In genomic region chr11:118362501-118362900, GRCm38 (mm10) we compare ENCODE assay signal across 8 mouse cellular contexts. TPM values are rescaled to one million over a fixed set of nuclear protein-coding genes. Genes with fewer than 3 reads are reported as not detected.
A peak's percentile ranks its signal among the peaks of the same experiment; 100 is the strongest.
DNase-seq lines count a peak whose midpoint lies in the region; ATAC-seq and TF ChIP-seq lines count a peak whose summit lies in the region.
"Had no signal": no experiment of that assay in that cellular context is flagged by ENCODE, and none has a peak within 500 bp of the region (broad histone marks: within the 10 kb centered on the region; RNA-seq: fewer than 3 reads in every experiment).

No protein-coding gene starts in this region.

- 67% methylated on average over 1 of the region's 1 CpGs for WGBS in liver, postnatal 0 days (ENCODE audit: insufficient replicate concordance)
- WGBS in embryonic facial prominence, embryonic 14.5 days, result 75% methylated on average over 1 of the region's 1 CpGs
- WGBS in heart, embryonic 16.5 days, result 38% methylated on average over 1 of the region's 1 CpGs

- 0 out of 2 replicates have a peak, but pooled peaks cover 2% of the 10 kb centered on the region for H3K27me3 ChIP-seq in liver, postnatal 0 days (ENCODE audit: insufficient read depth, low read length)
- no peaks in the 10 kb centered on the region for H3K27me3 ChIP-seq in embryonic facial prominence, embryonic 14.5 days (replicated peaks; ENCODE audit: control insufficient read depth, insufficient read depth, low read length)
- H3K27me3 ChIP-seq in heart, embryonic 16.5 days (ENCODE audit: control insufficient read depth, insufficient read depth, low read length), result no peaks in the 10 kb centered on the region
- H3K27me3 ChIP-seq: liver, embryonic 15.5 days had no signal

- no peaks in the 10 kb centered on the region for H3K9me3 ChIP-seq in liver, postnatal 0 days (ENCODE audit: low read length)
- H3K9me3 ChIP-seq in embryonic facial prominence, embryonic 14.5 days (ENCODE audit: control insufficient read depth, low read length), result no peaks in the 10 kb centered on the region
- no peaks in the 10 kb centered on the region for H3K9me3 ChIP-seq in heart, embryonic 16.5 days (replicated peaks; ENCODE audit: control insufficient read depth, low read length)
- H3K9me3 ChIP-seq: liver, embryonic 15.5 days had no signal

- no peak for TF ChIP-seq CTCF in liver, postnatal 0 days (IDR thresholded peaks at IDR 0.05; ENCODE audit: low read depth)

- H3K4me3 ChIP-seq in liver, postnatal 0 days (ENCODE audit: low read depth, low read length), result no peak overlapping the region
- H3K4me3 ChIP-seq in embryonic facial prominence, embryonic 14.5 days (ENCODE audit: low read depth, low read length), result no peak overlapping the region
- H3K4me3 ChIP-seq in heart, embryonic 16.5 days (ENCODE audit: low read length), result no peak overlapping the region
- H3K4me3 ChIP-seq: liver, embryonic 15.5 days had no signal

- TF ChIP-seq EP300 in liver, postnatal 0 days (IDR thresholded peaks at IDR 0.05; ENCODE audit: low read depth), result no peak

- DNase-seq in liver, postnatal 0 days, result no peak
- no peak for DNase-seq in liver
- DNase-seq in embryonic facial prominence, embryonic 14.5 days (ENCODE audit: low spot score), result no peak
- peak; percentile 37 for DNase-seq in lung, postnatal 14 days
- no peak for DNase-seq in layer of hippocampus, postnatal 10 days (ENCODE audit: low spot score in 2 of 2)
- DNase-seq in cerebellum, adult 18-20 months, result no peak

- H3K36me3 ChIP-seq in liver, postnatal 0 days (replicated peaks; ENCODE audit: insufficient read depth, low read length), result no peaks in the 10 kb centered on the region
- H3K36me3 ChIP-seq in embryonic facial prominence, embryonic 14.5 days (ENCODE audit: control insufficient read depth, insufficient read depth, low read length), result no peaks in the 10 kb centered on the region
- H3K36me3 ChIP-seq in heart, embryonic 16.5 days (ENCODE audit: control insufficient read depth, insufficient read depth), result no peaks in the 10 kb centered on the region
- H3K36me3 ChIP-seq: liver, embryonic 15.5 days had no signal

- ATAC-seq in liver, postnatal 0 days, result 0 out of 2 replicates have a peak, but pooled peaks have one; percentile 15
- ATAC-seq in embryonic facial prominence, embryonic 14.5 days (ENCODE audit: low read depth), result no peak
- ATAC-seq in heart, embryonic 16.5 days (replicated peaks; ENCODE audit: extremely low read depth, insufficient read depth, low FRiP score), result no peak

- H3K27ac ChIP-seq in liver, postnatal 0 days (ENCODE audit: low read depth), result no peak overlapping the region
- H3K27ac ChIP-seq in embryonic facial prominence, embryonic 14.5 days (replicated peaks; ENCODE audit: low read depth, low read length), result peak overlapping the region; percentile 83
- peak overlapping the region; percentile 84 for H3K27ac ChIP-seq in heart, embryonic 16.5 days (ENCODE audit: low read length)
- H3K27ac ChIP-seq: liver, embryonic 15.5 days had no signal

- no peak overlapping the region for H3K9ac ChIP-seq in liver, postnatal 0 days (replicated peaks)
- peak overlapping the region; percentile 45 for H3K9ac ChIP-seq in embryonic facial prominence, embryonic 14.5 days (ENCODE audit: low read depth, low read length)
- peak overlapping the region; percentile 50 for H3K9ac ChIP-seq in heart, embryonic 16.5 days (ENCODE audit: low read length)
- H3K9ac ChIP-seq: liver, embryonic 15.5 days had no signal

- H3K4me1 ChIP-seq in liver, postnatal 0 days (ENCODE audit: insufficient read depth), result peaks cover 6% of the 10 kb centered on the region; the same call in 1 of the 2 replicates
- peaks cover 57% of the 10 kb centered on the region for H3K4me1 ChIP-seq in embryonic facial prominence, embryonic 14.5 days (ENCODE audit: control insufficient read depth, insufficient read depth, low read length)
- peaks cover 30% of the 10 kb centered on the region for H3K4me1 ChIP-seq in heart, embryonic 16.5 days (ENCODE audit: control insufficient read depth, insufficient read depth, low read length)

- no peak overlapping the region for H3K4me2 ChIP-seq in liver, postnatal 0 days (ENCODE audit: low read depth, low read length)
- H3K4me2 ChIP-seq in embryonic facial prominence, embryonic 14.5 days (ENCODE audit: low read depth, low read length), result peak overlapping the region; percentile 20
- peak overlapping the region; percentile 45; the same call in 1 of the 2 replicates for H3K4me2 ChIP-seq in heart, embryonic 16.5 days (ENCODE audit: low read depth, low read length)
- H3K4me2 ChIP-seq: liver, embryonic 15.5 days had no signal

RNA-seq across cellular contexts. Expression of gene Timp2, which starts 7.0 kb away (rescaled TPM):
- 8.4 TPM in 2 replicates for polyA plus RNA-seq in liver, postnatal 0 days (2015; fragmentation: Nextera tagmentation; extraction: Ambion mirVana)
- 182 and 196 TPM in 2 replicates for polyA plus RNA-seq in embryonic facial prominence, embryonic 14.5 days (2014; fragmentation: Nextera tagmentation; extraction: Ambion mirVana)
- polyA plus RNA-seq in heart, embryonic 16.5 days (2015; fragmentation: Nextera tagmentation; extraction: Ambion mirVana), result 70.6 and 74.5 TPM in 2 replicates
- 100 to 1,000 TPM; 255 to 337 TPM for total RNA-seq in layer of hippocampus, postnatal 10 days (2021)

RNA-seq across cellular contexts. Expression of gene Cep295nl, which starts 20.2 kb away (rescaled TPM):
- 0.05 TPM in 1 of 2 replicates, not detected in the other for polyA plus RNA-seq in liver, postnatal 0 days (2015; fragmentation: Nextera tagmentation; extraction: Ambion mirVana)
- 0.63 and 1.2 TPM in 2 replicates for polyA plus RNA-seq in embryonic facial prominence, embryonic 14.5 days (2014; fragmentation: Nextera tagmentation; extraction: Ambion mirVana)
- polyA plus RNA-seq in heart, embryonic 16.5 days (2015; fragmentation: Nextera tagmentation; extraction: Ambion mirVana), result 0.28 and 0.36 TPM in 2 replicates
- 1 to 10 TPM; 1.8 to 2.6 TPM for total RNA-seq in layer of hippocampus, postnatal 10 days (2021)
- polyA plus RNA-seq: liver, embryonic 15.5 days had no signal

RNA-seq across cellular contexts. Expression of gene Lgals3bp, which starts 39.4 kb away (rescaled TPM):
- polyA plus RNA-seq in liver, postnatal 0 days (2015; fragmentation: Nextera tagmentation; extraction: Ambion mirVana), result 68.3 and 74.1 TPM in 2 replicates
- polyA plus RNA-seq in embryonic facial prominence, embryonic 14.5 days (2014; fragmentation: Nextera tagmentation; extraction: Ambion mirVana), result 11.8 and 14.2 TPM in 2 replicates
- 16.8 and 27.5 TPM in 2 replicates for polyA plus RNA-seq in heart, embryonic 16.5 days (2015; fragmentation: Nextera tagmentation; extraction: Ambion mirVana)
- 10 to 100 TPM in 1 of 2 experiments, 1 to 10 TPM in 1; 9.3 to 10.7 TPM for total RNA-seq in layer of hippocampus, postnatal 10 days (2021)

RNA-seq across cellular contexts. Expression of gene Cant1, which starts 56.4 kb away (rescaled TPM):
- polyA plus RNA-seq in liver, postnatal 0 days (2015; fragmentation: Nextera tagmentation; extraction: Ambion mirVana), result 7.5 and 7.8 TPM in 2 replicates
- polyA plus RNA-seq in embryonic facial prominence, embryonic 14.5 days (2014; fragmentation: Nextera tagmentation; extraction: Ambion mirVana), result 30.8 and 30.9 TPM in 2 replicates
- polyA plus RNA-seq in heart, embryonic 16.5 days (2015; fragmentation: Nextera tagmentation; extraction: Ambion mirVana), result 19.0 and 20.2 TPM in 2 replicates
- total RNA-seq in layer of hippocampus, postnatal 10 days (2021), result 10 to 100 TPM; 37.9 to 39.6 TPM
